Mouse (Mus musculus) liver, postnatal 0 days (tissue): ENCODE results near the gene Cckbr.

Experiments
- CTCF ChIP-seq: sonication (generic); IDR thresholded peaks from 2 replicates; pipeline ENCODE4 v1.5.1; 2016; ENCODE audit warnings: antibody characterized with exemption, low read depth
- EP300 ChIP-seq: IDR thresholded peaks from 2 replicates; pipeline ENCODE4 v1.6.1; 2016; ENCODE audit warnings: antibody characterized with exemption, low read depth, mild to moderate bottlenecking

DNA sequence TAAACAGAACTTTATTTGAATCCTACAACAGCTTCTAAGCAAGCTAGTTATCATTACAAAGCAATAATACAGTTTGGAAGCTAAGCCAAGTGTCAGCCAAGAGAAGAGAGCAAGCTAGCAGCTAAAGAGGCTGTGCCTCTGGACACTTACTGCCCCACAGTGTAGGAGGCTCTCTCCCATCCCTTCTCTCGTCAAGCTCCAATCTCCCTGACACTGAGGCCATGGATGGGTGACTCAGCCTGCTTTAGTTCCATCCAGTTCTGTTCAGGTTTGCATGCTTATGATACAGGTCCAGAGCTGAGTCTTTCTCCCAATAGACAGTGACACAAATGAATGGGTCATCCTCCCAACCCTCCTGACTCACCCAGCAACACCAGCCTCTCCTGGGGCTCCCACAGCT is 6.5 kb downstream of the Cckbr start:
- no peak for TF ChIP-seq CTCF
- no peak for TF ChIP-seq EP300
